Comparison of ENCODE assay signal across 11 mouse cellular contexts in genomic region chr13:38253696-38254095, GRCm38 (mm10). TPM values are rescaled to one million over a fixed set of nuclear protein-coding genes. Genes with fewer than 3 reads are reported as not detected.
DNase-seq lines count a peak whose midpoint lies in the region; ATAC-seq lines count a peak whose summit lies in the region.
"Had no signal": no experiment of that assay in that cellular context is flagged by ENCODE, and none has a peak within 500 bp of the region (broad histone marks: within the 10 kb centered on the region; RNA-seq: fewer than 3 reads in every experiment).

No protein-coding gene starts in this region.

- no peak overlapping the region for H3K4me2 ChIP-seq in lung, embryonic 16.5 days (ENCODE audit: low read depth, low read length)
- H3K4me2 ChIP-seq in forebrain, embryonic 11.5 days (ENCODE audit: low read depth, low read length, severe bottlenecking): no peak overlapping the region
- H3K4me2 ChIP-seq: embryonic facial prominence, embryonic 12.5 days had no signal

- H3K4me1 ChIP-seq in lung, embryonic 16.5 days (replicated peaks; ENCODE audit: control insufficient read depth, insufficient read depth, low read length): peaks cover 4% of the 10 kb centered on the region; the same call in 1 of the 2 replicates
- no peaks in the 10 kb centered on the region for H3K4me1 ChIP-seq in forebrain, embryonic 11.5 days (replicated peaks; ENCODE audit: control insufficient read depth, insufficient read depth, low read length)
- H3K4me1 ChIP-seq: embryonic facial prominence, embryonic 12.5 days had no signal

- no peak overlapping the region for H3K4me3 ChIP-seq in lung, embryonic 16.5 days (ENCODE audit: low read length)
- no peak overlapping the region for H3K4me3 ChIP-seq in forebrain, embryonic 11.5 days (ENCODE audit: low read depth, low read length)
- H3K4me3 ChIP-seq: embryonic facial prominence, embryonic 12.5 days; myocyte had no signal

- no peaks in the 10 kb centered on the region for H3K27me3 ChIP-seq in lung, embryonic 16.5 days (ENCODE audit: control insufficient read depth, insufficient read depth, low read depth, low read length)
- no peaks in the 10 kb centered on the region for H3K27me3 ChIP-seq in forebrain, embryonic 11.5 days (ENCODE audit: control insufficient read depth, insufficient read depth, low read length)
- H3K27me3 ChIP-seq: embryonic facial prominence, embryonic 12.5 days had no signal

- 52% methylated on average over 9 of the region's 9 CpGs for WGBS in lung, embryonic 16.5 days
- WGBS in forebrain, embryonic 11.5 days: 95% methylated on average over 9 of the region's 9 CpGs

- H3K9ac ChIP-seq in lung, embryonic 16.5 days (ENCODE audit: low read length): no peak overlapping the region
- H3K9ac ChIP-seq in forebrain, embryonic 11.5 days (ENCODE audit: low read length): no peak overlapping the region
- H3K9ac ChIP-seq: embryonic facial prominence, embryonic 12.5 days; liver, postnatal 0 days had no signal

- ATAC-seq in lung, embryonic 16.5 days (ENCODE audit: low read depth): peak; percentile 84
- no peak for ATAC-seq in forebrain, embryonic 11.5 days (replicated peaks; ENCODE audit: low FRiP score)
- ATAC-seq: liver, postnatal 0 days had no signal

- H3K36me3 ChIP-seq in lung, embryonic 16.5 days (ENCODE audit: control insufficient read depth, insufficient read depth, low read length): no peaks in the 10 kb centered on the region
- no peaks in the 10 kb centered on the region for H3K36me3 ChIP-seq in forebrain, embryonic 11.5 days (ENCODE audit: control insufficient read depth, insufficient read depth, low read length)
- H3K36me3 ChIP-seq: embryonic facial prominence, embryonic 12.5 days had no signal

- H3K9me3 ChIP-seq in lung, embryonic 16.5 days (ENCODE audit: control insufficient read depth, low read length): no peaks in the 10 kb centered on the region
- H3K9me3 ChIP-seq in forebrain, embryonic 11.5 days (ENCODE audit: control insufficient read depth, low read length): no peaks in the 10 kb centered on the region
- H3K9me3 ChIP-seq: embryonic facial prominence, embryonic 12.5 days had no signal

- H3K27ac ChIP-seq in lung, embryonic 16.5 days (ENCODE audit: low read length): no peak overlapping the region
- no peak overlapping the region for H3K27ac ChIP-seq in forebrain, embryonic 11.5 days (ENCODE audit: low read depth, low read length)
- H3K27ac ChIP-seq: embryonic facial prominence, embryonic 12.5 days had no signal

- DNase-seq in kidney, postnatal 14 days: peak; percentile 46
- DNase-seq in kidney, adult 18-20 months: no peak
- DNase-seq in gastrocnemius, adult 18-20 months (ENCODE audit: low spot score): peak; percentile 75
- peak; percentile 35 to 68 for DNase-seq in gastrocnemius, postnatal 4 days (ENCODE audit: low spot score in 2 of 2)
- no peak for DNase-seq in embryo, embryonic 9.5 days (ENCODE audit: extremely low spot score)
- DNase-seq in neural tube, embryonic 10.5 days (ENCODE audit: extremely low spot score, low spot score): no peak
- no peak for DNase-seq in forebrain, embryonic 11.5 days (ENCODE audit: low spot score)
- DNase-seq: liver, postnatal 0 days had no signal

RNA-seq across cellular contexts. Expression of gene Snrnp48, which starts 49.0 kb away (rescaled TPM):
- 10 to 100 TPM in 1 of 2 experiments, 1 to 10 TPM in 1; 9.8 to 10.5 TPM for total RNA-seq in gastrocnemius, adult 18-20 months (2021)
- total RNA-seq in gastrocnemius, postnatal 4 days (2021): 10 to 100 TPM; 13.5 to 14.5 TPM
- polyA plus RNA-seq in lung, embryonic 16.5 days (2015; fragmentation: Nextera tagmentation; extraction: Ambion mirVana): 35.7 and 39.0 TPM in 2 replicates
- polyA plus RNA-seq in forebrain, embryonic 11.5 days (2014; fragmentation: Nextera tagmentation; extraction: Ambion mirVana): 44.8 and 45.5 TPM in 2 replicates

Comparison
In these comparisons a context has a peak if more than half of its experiments do, and no peak if none do; other contexts are left out.
1. DNase-seq: peak in kidney, postnatal 14 days (single experiment), gastrocnemius, adult 18-20 months (single experiment) and gastrocnemius, postnatal 4 days (2 of 2); none in kidney, adult 18-20 months (single experiment), embryo, embryonic 9.5 days (single experiment), neural tube, embryonic 10.5 days (single experiment) and forebrain, embryonic 11.5 days (single experiment).